Mouse (Mus musculus) right cerebral cortex, adult 18-20 months (tissue): ENCODE data around the gene Ube2l6.

Experiments used
- DNase-seq: peaks from one replicate; pipeline ENCODE4 v3.0.0; 2022; ENCODE audit warnings: mixed read lengths

Ube2l6 gene

DNA sequence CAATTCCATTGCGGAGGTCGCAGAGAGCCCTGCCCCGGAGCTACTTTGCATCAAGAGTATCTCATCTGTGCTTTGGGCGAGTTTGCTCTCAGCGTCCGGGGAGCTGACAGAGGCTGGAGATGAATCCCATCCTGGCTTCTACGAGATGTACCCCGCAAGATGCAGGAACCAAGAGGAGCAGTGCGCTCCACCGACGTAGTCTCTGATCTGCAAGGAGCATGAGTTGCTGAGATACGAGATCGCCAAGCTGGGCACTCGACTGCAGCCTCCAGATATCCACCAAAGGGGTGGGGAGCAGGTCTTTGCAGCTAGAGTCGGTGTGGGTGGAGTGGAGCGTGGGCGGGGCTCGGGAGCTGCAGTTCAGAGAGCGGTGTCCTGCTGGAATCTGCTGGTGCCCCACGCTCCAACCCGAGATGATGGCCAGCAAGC is at the start of gene Ube2l6:
TSS of gene Ube2l6 (plus strand) at position 336 of the 429 bp plus-strand sequence.
- DNase-seq: peak; percentile 83

- no peak for DNase-seq
Observed at GRCm38 (mm10) chr2:84750115-84750514, 48.5 kb upstream of the Ube2l6 start.

DNA sequence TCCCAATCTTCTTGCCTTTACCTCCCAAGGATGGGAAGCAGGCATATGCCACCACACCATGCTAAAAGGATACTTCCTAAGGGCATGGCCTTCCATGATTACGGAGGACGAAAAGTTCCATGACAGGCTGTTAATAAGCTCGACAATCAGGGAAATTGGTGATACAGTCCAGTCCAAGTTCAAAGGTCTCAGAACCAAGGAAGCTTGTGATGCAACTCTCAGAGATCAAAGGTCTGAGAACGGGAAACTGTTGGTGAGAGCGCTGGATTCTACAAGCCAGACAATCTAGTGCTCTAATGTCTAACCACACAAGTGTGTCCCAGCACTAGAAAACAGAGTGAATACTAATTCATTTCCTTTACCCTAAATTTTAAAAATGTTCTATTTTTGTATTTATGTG is 42.4 kb upstream of the Ube2l6 start:
- no peak for DNase-seq

DNA sequence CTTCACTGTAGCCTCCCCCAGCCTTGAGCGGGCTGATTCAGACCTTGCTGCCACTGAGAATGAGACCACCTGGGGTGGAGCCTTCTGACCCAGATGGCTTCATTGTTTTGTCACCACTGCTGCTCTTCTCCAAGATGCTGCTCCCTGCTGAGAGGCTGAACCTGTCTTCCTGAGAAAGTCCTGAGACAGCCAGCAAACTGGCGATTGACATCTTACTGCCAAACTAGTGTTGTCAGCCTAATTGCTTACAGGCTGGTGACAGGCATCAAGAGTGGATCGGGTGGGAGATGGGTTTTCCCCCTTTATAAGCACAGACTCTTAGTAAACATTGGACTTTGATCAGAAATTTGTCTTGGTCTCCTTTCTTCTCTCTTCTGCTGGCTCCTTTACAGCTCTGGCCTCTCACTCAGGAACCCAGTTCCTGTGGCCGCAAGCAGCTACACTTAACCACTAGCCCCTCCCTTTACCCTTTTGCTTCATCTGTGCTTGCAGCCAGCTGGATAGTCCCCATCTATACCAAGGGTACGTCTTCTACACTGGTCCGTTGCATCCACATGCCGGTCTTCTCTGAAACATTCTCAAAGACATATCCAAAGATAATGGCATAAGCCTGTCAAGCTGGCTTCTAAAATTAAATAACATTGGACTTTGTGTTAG is 41.5 kb upstream of the Ube2l6 start:
- no peak for DNase-seq

GRCm38 (mm10) chr2:84758542-84759127 is 40.0 kb upstream of the Ube2l6 start:
- no peak for DNase-seq

GRCm38 (mm10) chr2:84760777-84761176 is 37.9 kb upstream of the Ube2l6 start:
- no peak for DNase-seq

DNA sequence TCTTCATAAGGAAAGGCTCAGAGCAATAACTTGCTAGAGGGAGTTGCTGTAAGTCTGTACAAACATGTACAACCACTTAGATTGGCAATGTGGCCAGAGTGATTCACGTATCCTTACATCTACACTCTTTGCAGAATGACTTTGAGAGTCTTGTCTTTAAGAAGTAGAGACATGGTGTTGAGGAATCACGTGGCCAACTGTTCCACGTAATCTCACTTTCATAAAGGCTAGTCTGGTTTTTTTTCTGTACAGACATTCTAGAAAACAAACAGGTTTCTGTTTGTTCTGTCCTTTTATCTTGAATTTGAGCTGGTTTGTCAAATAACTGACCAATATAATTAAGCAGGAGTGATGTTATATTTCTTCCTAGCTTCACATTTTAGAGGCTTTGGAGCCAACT is 37.3 kb upstream of the Ube2l6 start:
- no peak for DNase-seq

GRCm38 (mm10) chr2:84761840-84762239 is 36.8 kb upstream of the Ube2l6 start:
- DNase-seq: no peak

DNA sequence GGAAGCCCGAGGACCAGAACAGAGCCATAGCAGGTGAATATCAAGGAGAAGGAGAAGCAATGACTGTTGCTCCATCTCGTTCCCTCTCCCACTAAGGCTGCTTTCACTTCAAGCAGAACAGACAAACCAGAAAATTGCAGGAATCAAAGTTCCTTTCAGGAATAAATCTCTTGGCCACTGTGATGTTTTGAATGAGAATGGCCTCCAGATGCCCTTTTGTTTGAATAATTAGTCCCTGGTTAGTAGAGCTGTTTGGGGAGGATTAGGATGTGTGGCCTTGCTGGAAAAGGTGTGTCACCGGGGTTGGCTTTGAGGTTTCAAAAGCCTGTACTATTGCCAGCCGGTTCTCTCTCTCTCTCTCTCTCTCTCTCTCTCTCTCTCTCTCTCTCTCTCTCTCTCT is 36.3 kb upstream of the Ube2l6 start:
- DNase-seq: no peak

DNA sequence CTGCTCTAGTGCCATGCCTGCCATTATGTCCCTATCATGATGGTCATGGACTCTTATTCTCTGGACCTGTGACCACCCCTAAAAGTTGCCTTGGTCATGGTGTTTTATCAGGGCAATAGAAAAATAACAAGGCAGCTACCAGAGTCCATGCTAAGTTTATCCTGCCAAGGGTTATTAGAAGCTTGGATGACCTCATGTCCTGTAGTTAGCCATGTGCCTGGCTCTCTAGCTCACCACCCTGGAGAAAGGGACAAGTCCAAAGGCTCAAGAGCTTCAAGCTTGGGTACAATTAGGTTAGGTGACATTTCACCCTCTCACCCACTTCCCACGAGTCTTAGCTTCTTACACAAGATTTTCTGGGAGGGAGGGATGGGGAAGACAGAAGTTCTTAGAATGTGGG is 35.8 kb upstream of the Ube2l6 start:
- DNase-seq: no peak

- DNase-seq: no peak
Observed at GRCm38 (mm10) chr2:84770501-84770900, 28.1 kb upstream of the Ube2l6 start.

DNA sequence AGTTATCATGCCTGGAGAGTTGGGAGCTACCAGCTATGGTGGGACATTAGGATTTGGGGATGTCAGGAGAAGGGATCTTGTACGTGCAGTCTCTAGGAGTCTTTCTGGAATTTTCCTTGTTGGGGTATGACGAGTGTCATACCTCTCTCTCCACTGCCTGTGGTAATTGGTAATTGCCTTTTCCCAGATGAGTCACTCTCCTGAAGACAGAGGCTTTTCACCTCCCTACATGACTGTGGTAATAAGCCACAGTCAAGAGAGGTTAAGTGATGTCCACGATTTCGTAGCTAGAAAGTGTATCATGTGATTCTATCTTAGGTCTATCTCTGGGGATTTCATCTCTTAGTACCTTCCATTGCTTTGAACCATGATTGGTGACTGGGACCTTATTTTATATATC is 26.2 kb upstream of the Ube2l6 start:
- DNase-seq: no peak

GRCm38 (mm10) chr2:84773195-84773594 is 25.4 kb upstream of the Ube2l6 start:
- DNase-seq: no peak

DNA sequence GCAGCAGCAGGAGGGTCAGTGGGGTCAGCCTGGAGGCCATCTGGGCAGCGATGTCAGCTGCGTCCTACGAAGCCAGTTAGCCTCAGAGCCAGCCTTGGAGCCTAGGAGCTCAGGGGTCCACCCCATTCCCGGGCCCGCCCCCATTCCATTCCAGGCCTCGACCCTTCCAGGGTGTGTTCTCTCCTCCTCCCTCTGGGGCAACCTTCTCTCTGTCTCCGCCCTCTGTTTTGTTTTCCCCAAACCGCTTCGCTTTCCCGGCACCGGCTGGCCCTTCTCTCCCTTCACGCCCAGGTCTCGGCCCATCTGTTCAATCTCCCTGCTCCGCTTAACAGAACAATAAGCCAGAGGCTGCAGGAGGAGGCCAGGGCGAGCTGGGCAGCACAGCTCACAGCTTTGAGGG is 23.9 kb upstream of the Ube2l6 start:
- no peak for DNase-seq

- DNase-seq: no peak
Observed at GRCm38 (mm10) chr2:84775241-84775640, 23.4 kb upstream of the Ube2l6 start, which contains the start of gene Serping1. Serping1 (minus strand) TSS chr2:84775444.

DNA sequence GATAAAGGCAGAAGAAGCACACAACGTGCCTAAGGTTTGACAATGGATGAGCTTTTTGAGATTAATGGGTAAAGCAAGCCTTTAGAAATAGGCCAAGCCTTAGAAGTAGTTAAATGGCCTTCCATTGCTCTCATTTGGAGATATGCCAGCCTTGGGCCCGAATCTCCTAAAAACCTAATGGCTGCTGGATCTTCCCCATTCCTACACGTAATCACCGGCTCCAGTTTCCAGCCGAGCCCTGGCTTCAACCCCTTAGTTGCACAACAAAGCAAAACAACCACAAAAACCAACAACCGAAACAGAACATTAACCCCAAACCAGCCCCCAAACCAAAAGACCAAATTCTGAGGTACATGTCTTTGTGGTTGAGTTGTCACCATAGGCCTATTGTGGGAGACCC is 23.0 kb upstream of the Ube2l6 start:
- DNase-seq: no peak

DNA sequence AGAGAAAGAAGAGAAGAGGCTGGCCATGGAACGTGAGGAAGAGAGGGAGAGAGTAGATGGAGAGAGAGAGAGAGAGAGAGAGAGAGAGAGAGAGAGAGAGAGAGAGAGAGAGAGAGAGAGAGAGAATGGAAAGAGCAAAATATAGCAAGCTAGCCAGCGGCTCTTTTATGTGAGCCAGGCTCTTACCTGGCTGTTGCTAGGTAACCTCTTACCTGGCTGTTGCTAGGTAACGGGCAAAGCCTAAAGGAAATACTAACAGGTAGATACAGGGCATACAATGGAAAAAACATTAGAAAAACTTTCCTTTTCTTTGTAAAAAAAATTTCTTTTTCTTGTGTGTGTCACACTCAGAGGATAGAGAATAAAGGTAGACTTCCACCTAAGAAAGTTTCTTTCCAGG is 20.9 kb upstream of the Ube2l6 start:
- no peak for DNase-seq

GRCm38 (mm10) chr2:84779210-84779609 is 19.4 kb upstream of the Ube2l6 start:
- no peak for DNase-seq

DNA sequence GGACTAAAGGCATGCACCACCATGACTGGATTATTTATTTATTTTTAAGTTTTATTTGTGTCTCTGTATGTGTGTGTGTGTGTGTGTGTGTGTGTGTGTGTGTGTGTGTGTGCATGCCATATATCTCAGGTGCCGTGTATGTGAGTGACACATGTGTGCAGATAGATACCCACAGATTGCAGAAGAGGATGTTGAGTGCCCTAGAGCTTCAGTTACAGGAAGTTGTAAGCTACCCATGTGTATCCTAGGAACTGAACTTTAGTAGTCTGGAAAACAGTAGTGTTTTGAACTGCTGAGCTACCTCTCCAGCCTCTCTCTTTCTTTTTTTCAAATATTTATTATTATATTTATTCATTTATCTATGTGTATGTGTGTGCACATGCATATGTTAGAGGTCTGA is 15.3 kb upstream of the Ube2l6 start:
- no peak for DNase-seq

DNA sequence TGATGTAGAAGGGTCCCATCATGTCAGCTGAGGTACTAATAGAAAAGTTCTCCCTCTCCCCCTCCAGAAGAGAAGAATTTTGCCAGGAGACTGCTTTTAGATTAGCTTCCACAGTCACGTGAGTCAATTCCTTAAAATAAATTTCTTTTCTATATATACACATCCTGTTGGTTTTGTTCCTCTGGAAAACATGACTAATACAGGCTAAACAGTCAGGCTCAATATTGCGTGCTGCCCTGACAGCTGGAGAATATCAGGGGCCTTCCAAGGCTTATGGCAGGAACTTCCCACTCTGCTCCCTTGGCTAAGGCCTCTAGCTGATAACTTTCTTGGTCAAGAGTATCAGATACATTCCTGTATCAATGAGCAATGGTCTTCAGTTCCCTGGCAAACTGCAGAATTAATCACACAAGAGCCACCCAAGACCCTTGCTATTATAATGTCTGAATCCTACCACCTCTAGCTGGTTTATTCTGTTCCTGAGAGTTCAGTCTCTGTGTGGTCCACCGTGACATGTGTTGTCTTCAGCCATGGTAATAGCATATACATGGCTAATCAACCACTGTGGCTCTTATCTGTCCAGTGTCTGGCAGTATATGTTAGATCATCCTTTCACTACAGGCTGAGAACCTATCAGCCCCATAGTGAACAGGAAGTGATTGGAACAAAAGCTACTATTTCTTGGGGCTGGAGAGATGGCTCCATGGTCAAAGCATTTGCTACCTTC is 14.6 kb upstream of the Ube2l6 start:
- no peak for DNase-seq

DNA sequence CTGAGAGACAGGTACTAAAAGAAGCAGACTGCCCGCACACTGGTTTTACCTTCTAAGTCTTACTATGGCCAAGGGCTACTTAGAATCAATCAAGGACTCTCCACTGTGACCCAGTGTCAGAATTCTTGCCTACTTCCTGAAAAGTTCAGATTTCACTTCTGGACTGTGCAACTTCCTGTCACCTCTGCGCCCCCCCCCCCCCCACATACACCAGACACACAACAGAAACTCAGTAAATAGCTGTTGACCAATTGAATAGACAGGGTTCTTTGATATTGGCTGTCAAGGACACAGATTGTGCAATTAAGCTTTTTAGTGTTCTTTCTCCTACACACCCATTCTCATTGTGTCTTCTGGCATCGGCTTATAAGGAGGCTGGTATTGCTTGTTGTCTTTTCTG is 10.3 kb upstream of the Ube2l6 start:
- DNase-seq: no peak

GRCm38 (mm10) chr2:84790418-84790817 is 8.2 kb upstream of the Ube2l6 start:
- DNase-seq: no peak

GRCm38 (mm10) chr2:84792516-84792915 is 6.1 kb upstream of the Ube2l6 start:
- no peak for DNase-seq

GRCm38 (mm10) chr2:84793154-84793553 is 5.5 kb upstream of the Ube2l6 start:
- no peak for DNase-seq
